In the genomic region with DNA sequence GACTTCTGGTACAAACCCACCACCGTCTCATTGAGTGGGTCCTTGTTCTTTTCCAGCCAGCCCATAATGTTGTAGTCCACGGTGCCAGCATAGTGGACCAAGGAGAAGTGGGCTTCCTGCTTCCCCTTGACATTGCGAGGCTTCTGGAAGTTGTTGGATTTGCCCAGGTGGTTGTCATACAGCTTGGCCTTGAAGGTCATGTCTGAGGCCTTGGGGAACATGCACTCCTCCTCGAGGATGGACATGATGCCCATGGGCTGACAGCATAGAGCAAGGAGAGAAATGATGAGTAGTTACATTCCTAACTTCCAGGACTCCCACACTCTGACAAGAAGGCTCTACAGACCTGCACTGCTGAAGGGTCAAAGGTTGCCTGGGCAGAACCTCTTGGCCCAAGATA, we compare ENCODE assay signal across 33 mouse cellular contexts. TPM values are rescaled to one million over a fixed set of nuclear protein-coding genes. Genes with fewer than 3 reads are reported as not detected.
A peak's percentile ranks its signal among the peaks of the same experiment; 100 is the strongest.
DNase-seq lines count a peak whose midpoint lies in the region; ATAC-seq lines count a peak whose summit lies in the region.
"Had no signal": no experiment of that assay in that cellular context is flagged by ENCODE, and none has a peak within 500 bp of the region (broad histone marks: within the 10 kb centered on the region; RNA-seq: fewer than 3 reads in every experiment).

No protein-coding gene starts in this region.

- peak overlapping the region; percentile 13 for H3K27ac ChIP-seq in heart, embryonic 10.5 days
- peak overlapping the region; percentile 90 for H3K27ac ChIP-seq in heart, embryonic 13.5 days (replicated peaks)
- H3K27ac ChIP-seq in heart, embryonic 16.5 days (ENCODE audit: low read length), result no peak overlapping the region
- H3K27ac ChIP-seq: forebrain, embryonic 10.5 days; forebrain, embryonic 13.5 days; hindbrain, embryonic 14.5 days; hindbrain, postnatal 0 days had no signal

- peaks cover 44% of the 10 kb centered on the region for H3K4me1 ChIP-seq in heart, embryonic 10.5 days
- peaks cover 54% of the 10 kb centered on the region for H3K4me1 ChIP-seq in heart, embryonic 13.5 days
- H3K4me1 ChIP-seq in heart, embryonic 16.5 days (ENCODE audit: control insufficient read depth, insufficient read depth, low read length), result peaks cover 11% of the 10 kb centered on the region
- H3K4me1 ChIP-seq: forebrain, embryonic 13.5 days had no signal

- H3K4me3 ChIP-seq in heart, embryonic 10.5 days, result peak overlapping the region; percentile 64
- H3K4me3 ChIP-seq in heart, embryonic 13.5 days, result peak overlapping the region; percentile 61
- peak overlapping the region; percentile 16; the same call in 1 of the 2 replicates for H3K4me3 ChIP-seq in heart, embryonic 16.5 days (ENCODE audit: low read length)
- H3K4me3 ChIP-seq: forebrain, embryonic 10.5 days; forebrain, embryonic 13.5 days had no signal

- DNase-seq in heart, embryonic 10.5 days (ENCODE audit: low spot score), result no peak
- DNase-seq in heart, postnatal 36 days, result no peak
- no peak for DNase-seq in heart, adult 9 months (ENCODE audit: low spot score in 2 of 2)
- DNase-seq in heart, postnatal 25 days (ENCODE audit: low spot score), result no peak
- DNase-seq: adrenal gland, postnatal 10 days; adrenal gland, postnatal 36 days; B cell, adult 2 months; cerebellum, adult 18-20 months; cerebellum, adult 9-10 months; cerebellum, postnatal 14 days; gastrocnemius, postnatal 10 days; gastrocnemius, postnatal 36 days; kidney, adult 18-20 months; kidney, adult 9 months had no signal

- H3K9ac ChIP-seq in heart, embryonic 13.5 days, result peak overlapping the region; percentile 89
- H3K9ac ChIP-seq in heart, embryonic 16.5 days (ENCODE audit: low read length), result peak overlapping the region; percentile 24; the same call in 1 of the 2 replicates
- H3K9ac ChIP-seq: forebrain, embryonic 13.5 days; hindbrain, embryonic 14.5 days had no signal

- no peak for ATAC-seq in heart, embryonic 13.5 days (ENCODE audit: extremely low read depth, insufficient number of reproducible peaks, low FRiP score, low TSS enrichment)
- no peak for ATAC-seq in heart, embryonic 16.5 days (replicated peaks; ENCODE audit: extremely low read depth, insufficient read depth, low FRiP score)
- ATAC-seq: forebrain, embryonic 13.5 days; forebrain, embryonic 16.5 days; hindbrain, postnatal 0 days; inflammation-experienced regulatory T-cells, adult 6 months; intestine, embryonic 16.5 days; Patski had no signal

- H3K36me3 ChIP-seq in heart, embryonic 10.5 days, result peaks cover 90% of the 10 kb centered on the region
- H3K36me3 ChIP-seq in heart, embryonic 13.5 days, result peaks cover 93% of the 10 kb centered on the region
- peaks cover 24% of the 10 kb centered on the region for H3K36me3 ChIP-seq in heart, embryonic 16.5 days (ENCODE audit: control insufficient read depth, insufficient read depth)
- H3K36me3 ChIP-seq: forebrain, embryonic 10.5 days; G1E had no signal

- H3K27me3 ChIP-seq in heart, embryonic 10.5 days (ENCODE audit: insufficient read depth, poor library complexity, severe bottlenecking), result no peaks in the 10 kb centered on the region
- no peaks in the 10 kb centered on the region for H3K27me3 ChIP-seq in heart, embryonic 13.5 days (replicated peaks)
- no peaks in the 10 kb centered on the region for H3K27me3 ChIP-seq in heart, embryonic 16.5 days (ENCODE audit: control insufficient read depth, insufficient read depth, low read length)
- H3K27me3 ChIP-seq: forebrain, embryonic 13.5 days had no signal

- H3K4me2 ChIP-seq in heart, embryonic 13.5 days, result peak overlapping the region; percentile 70
- H3K4me2 ChIP-seq in heart, embryonic 16.5 days (ENCODE audit: low read depth, low read length), result peak overlapping the region; percentile 23
- H3K4me2 ChIP-seq: forebrain, embryonic 13.5 days; hindbrain, embryonic 14.5 days had no signal

- intact Hi-C loops in heart, postnatal 36 days (cut with DNase I), result no loop called here
- intact Hi-C loops in heart, postnatal 25 days (cut with DNase I), result no loop called here

- H3K9me3 ChIP-seq in heart, embryonic 10.5 days, result no peaks in the 10 kb centered on the region
- no peaks in the 10 kb centered on the region for H3K9me3 ChIP-seq in heart, embryonic 13.5 days
- H3K9me3 ChIP-seq in heart, embryonic 16.5 days (replicated peaks; ENCODE audit: control insufficient read depth, low read length), result no peaks in the 10 kb centered on the region
- H3K9me3 ChIP-seq: forebrain, embryonic 10.5 days; forebrain, embryonic 13.5 days; G1E had no signal

- WGBS in heart, embryonic 10.5 days, result 69% methylated on average over 4 of the region's 4 CpGs
- WGBS in heart, embryonic 13.5 days, result 51% methylated on average over 4 of the region's 4 CpGs
- WGBS in heart, embryonic 16.5 days, result 60% methylated on average over 4 of the region's 4 CpGs

RNA-seq across cellular contexts. Expression of a gene that starts 8.2 kb away (rescaled TPM):
- polyA plus RNA-seq in heart, embryonic 10.5 days (2016; fragmentation: Nextera tagmentation; extraction: Ambion mirVana), result 2,034 and 3,157 TPM in 2 replicates
- total RNA-seq in heart, postnatal 36 days (2021), result over 10,000 TPM; 23,066 to 24,862 TPM
- polyA plus RNA-seq in heart, embryonic 13.5 days (2015; fragmentation: Nextera tagmentation; extraction: Ambion mirVana), result 1,796 and 1,858 TPM in 2 replicates
- 2,302 and 2,585 TPM in 2 replicates for polyA plus RNA-seq in heart, embryonic 16.5 days (2015; fragmentation: Nextera tagmentation; extraction: Ambion mirVana)
- total RNA-seq in heart, postnatal 25 days (2021), result over 10,000 TPM; 23,221 to 24,394 TPM
- total RNA-seq: adrenal gland, postnatal 36 days; granulocyte monocyte progenitor cell, adult 5-6 weeks had no signal
- polyA plus RNA-seq: inflammation-experienced regulatory T-cells, adult 6 months had no signal

RNA-seq across cellular contexts. Expression of a gene that starts 18.2 kb away (rescaled TPM):
- polyA plus RNA-seq in heart, embryonic 10.5 days (2016; fragmentation: Nextera tagmentation; extraction: Ambion mirVana), result not detected in 2 replicates
- not detected for total RNA-seq in heart, postnatal 36 days (2021)
- polyA plus RNA-seq in heart, embryonic 13.5 days (2015; fragmentation: Nextera tagmentation; extraction: Ambion mirVana), result not detected in 2 replicates
- not detected in 2 replicates for polyA plus RNA-seq in heart, embryonic 16.5 days (2015; fragmentation: Nextera tagmentation; extraction: Ambion mirVana)
- not detected for total RNA-seq in heart, postnatal 25 days (2021)
- total RNA-seq: adrenal gland, adult 18-20 months; adrenal gland, postnatal 10 days; adrenal gland, postnatal 36 days; CH12.LX; G1E; gastrocnemius, adult 18-20 months; gastrocnemius, postnatal 10 days; gastrocnemius, postnatal 36 days; granulocyte monocyte progenitor cell, adult 5-6 weeks; hindbrain, postnatal 0 days had no signal
- polyA plus RNA-seq: embryonic facial prominence, embryonic 11.5 days; embryonic facial prominence, embryonic 14.5 days; forebrain, embryonic 10.5 days; forebrain, embryonic 13.5 days; forebrain, embryonic 16.5 days; G1E; hindbrain, embryonic 11.5 days; hindbrain, embryonic 14.5 days; hindbrain, postnatal 0 days; inflammation-experienced regulatory T-cells, adult 6 months; intestine, embryonic 16.5 days; kidney, embryonic 16.5 days; Patski had no signal

RNA-seq across cellular contexts. Expression of a gene that starts 22.4 kb away (rescaled TPM):
- 0.97 and 1.5 TPM in 2 replicates for polyA plus RNA-seq in heart, embryonic 10.5 days (2016; fragmentation: Nextera tagmentation; extraction: Ambion mirVana)
- under 1 TPM in 1 of 2 experiments, not detected in 1; 0.46 TPM for total RNA-seq in heart, postnatal 36 days (2021)
- polyA plus RNA-seq in heart, embryonic 13.5 days (2015; fragmentation: Nextera tagmentation; extraction: Ambion mirVana), result 0.49 and 0.98 TPM in 2 replicates
- polyA plus RNA-seq in heart, embryonic 16.5 days (2015; fragmentation: Nextera tagmentation; extraction: Ambion mirVana), result 0.86 and 1.3 TPM in 2 replicates
- total RNA-seq in heart, postnatal 25 days (2021), result under 1 TPM; 0.29 to 0.36 TPM
- total RNA-seq: CH12.LX; G1E; granulocyte monocyte progenitor cell, adult 5-6 weeks had no signal
- polyA plus RNA-seq: G1E; inflammation-experienced regulatory T-cells, adult 6 months; Patski had no signal

RNA-seq across cellular contexts. Expression of a gene that starts 26.0 kb away (rescaled TPM):
- not detected in 2 replicates for polyA plus RNA-seq in heart, embryonic 10.5 days (2016; fragmentation: Nextera tagmentation; extraction: Ambion mirVana)
- total RNA-seq in heart, postnatal 36 days (2021), result not detected
- polyA plus RNA-seq in heart, embryonic 13.5 days (2015; fragmentation: Nextera tagmentation; extraction: Ambion mirVana), result not detected in 2 replicates
- not detected in 2 replicates for polyA plus RNA-seq in heart, embryonic 16.5 days (2015; fragmentation: Nextera tagmentation; extraction: Ambion mirVana)
- total RNA-seq in heart, postnatal 25 days (2021), result not detected
- total RNA-seq: adrenal gland, adult 18-20 months; adrenal gland, postnatal 10 days; adrenal gland, postnatal 36 days; CH12.LX; G1E; gastrocnemius, adult 18-20 months; gastrocnemius, postnatal 10 days; gastrocnemius, postnatal 36 days; granulocyte monocyte progenitor cell, adult 5-6 weeks; hindbrain, postnatal 0 days had no signal
- polyA plus RNA-seq: embryonic facial prominence, embryonic 11.5 days; forebrain, embryonic 10.5 days; G1E; hindbrain, embryonic 11.5 days; inflammation-experienced regulatory T-cells, adult 6 months; intestine, embryonic 16.5 days; kidney, embryonic 16.5 days; Patski had no signal

RNA-seq across cellular contexts. Expression of a gene that starts 32.6 kb away (rescaled TPM):
- polyA plus RNA-seq in heart, embryonic 10.5 days (2016; fragmentation: Nextera tagmentation; extraction: Ambion mirVana), result 16.7 and 23.5 TPM in 2 replicates
- total RNA-seq in heart, postnatal 36 days (2021), result 1 to 10 TPM; 2.5 to 2.8 TPM
- 13.3 and 13.9 TPM in 2 replicates for polyA plus RNA-seq in heart, embryonic 13.5 days (2015; fragmentation: Nextera tagmentation; extraction: Ambion mirVana)
- 13.4 and 14.4 TPM in 2 replicates for polyA plus RNA-seq in heart, embryonic 16.5 days (2015; fragmentation: Nextera tagmentation; extraction: Ambion mirVana)
- total RNA-seq in heart, postnatal 25 days (2021), result 1 to 10 TPM; 2.8 to 3.0 TPM
- total RNA-seq: CH12.LX; G1E; granulocyte monocyte progenitor cell, adult 5-6 weeks had no signal
- polyA plus RNA-seq: G1E; inflammation-experienced regulatory T-cells, adult 6 months; Patski had no signal
